Comparison of ENCODE assay signal across 16 mouse cellular contexts in genomic region chr13:56253379-56253778, GRCm38 (mm10). TPM values are rescaled to one million over a fixed set of nuclear protein-coding genes. Genes with fewer than 3 reads are reported as not detected.
"Had no signal": no experiment of that assay in that cellular context is flagged by ENCODE, and none has a peak within 500 bp of the region (broad histone marks: within the 10 kb centered on the region; RNA-seq: fewer than 3 reads in every experiment).

No protein-coding gene starts in this region.

- H3K27ac ChIP-seq: left cerebral cortex, adult 2 months; limb, embryonic 10.5 days; liver, embryonic 15.5 days; macrophage; stomach, postnatal 0 days had no signal

- DNase-seq: kidney, adult 8-10 months; kidney, postnatal 25 days; lung, adult 2 months; lung, postnatal 10 days; thymus, postnatal 14 days had no signal

- H3K9me3 ChIP-seq: limb, embryonic 10.5 days; liver, embryonic 15.5 days had no signal

- H3K4me1 ChIP-seq: liver, embryonic 15.5 days had no signal

- H3K36me3 ChIP-seq: limb, embryonic 10.5 days; liver, embryonic 15.5 days had no signal

- ATAC-seq: intestine, postnatal 0 days had no signal

- H3K4me2 ChIP-seq: liver, embryonic 11.5 days; liver, embryonic 15.5 days had no signal

- H3K4me3 ChIP-seq: left cerebral cortex, adult 2 months; liver, embryonic 15.5 days had no signal

- H3K9ac ChIP-seq: liver, embryonic 15.5 days had no signal

RNA-seq across cellular contexts. Expression of gene Neurog1, which starts 1.4 kb away (rescaled TPM):
- total RNA-seq: left cerebral cortex, adult 2 months; left cerebral cortex, postnatal 14 days; megakaryocyte-erythroid progenitor cell, adult 5-6 weeks; neutrophil, adult 5-6 weeks had no signal
- polyA plus RNA-seq: intestine, postnatal 0 days; kidney, embryonic 16.5 days; limb, embryonic 10.5 days; liver, embryonic 11.5 days; liver, embryonic 15.5 days; lung, adult 2 months; macrophage; stomach, postnatal 0 days had no signal

RNA-seq across cellular contexts. Expression of gene Cxcl14, which starts 43.0 kb away (rescaled TPM):
- total RNA-seq: megakaryocyte-erythroid progenitor cell, adult 5-6 weeks; neutrophil, adult 5-6 weeks had no signal
